10 mouse cellular contexts compared by ENCODE assay signal in genomic region chr4:59546285-59547071, GRCm38 (mm10). TPM values are rescaled to one million over a fixed set of nuclear protein-coding genes. Genes with fewer than 3 reads are reported as not detected.
A peak's percentile ranks its signal among the peaks of the same experiment; 100 is the strongest.
DNase-seq lines count a peak whose midpoint lies in the region; ATAC-seq and TF ChIP-seq lines count a peak whose summit lies in the region.
"Had no signal": no experiment of that assay in that cellular context is flagged by ENCODE, and none has a peak within 500 bp of the region (broad histone marks: within the 10 kb centered on the region; RNA-seq: fewer than 3 reads in every experiment).

No protein-coding gene starts in this region.

- no peak for ATAC-seq in heart, embryonic 13.5 days (ENCODE audit: extremely low read depth, insufficient number of reproducible peaks, low FRiP score, low TSS enrichment)
- ATAC-seq in midbrain, embryonic 11.5 days (ENCODE audit: low FRiP score): no peak
- ATAC-seq in midbrain, postnatal 0 days (ENCODE audit: low FRiP score): no peak
- no peak for ATAC-seq in intestine, postnatal 0 days
- ATAC-seq in stomach, embryonic 15.5 days (ENCODE audit: insufficient read depth, low FRiP score, low read depth): no peak

- H3K27me3 ChIP-seq in heart, embryonic 13.5 days (replicated peaks): no peaks in the 10 kb centered on the region
- H3K27me3 ChIP-seq in midbrain, embryonic 11.5 days (ENCODE audit: control insufficient read depth, insufficient read depth, low read length): 0 out of 2 replicates have a peak, but pooled peaks cover 2% of the 10 kb centered on the region
- H3K27me3 ChIP-seq in midbrain, postnatal 0 days (ENCODE audit: insufficient read depth, low read length): no peaks in the 10 kb centered on the region
- no peaks in the 10 kb centered on the region for H3K27me3 ChIP-seq in intestine, postnatal 0 days (replicated peaks; ENCODE audit: control insufficient read depth, insufficient read depth, low read length)
- no peaks in the 10 kb centered on the region for H3K27me3 ChIP-seq in stomach, embryonic 15.5 days (replicated peaks)

- no peaks in the 10 kb centered on the region for H3K36me3 ChIP-seq in heart, embryonic 13.5 days
- H3K36me3 ChIP-seq in midbrain, embryonic 11.5 days (ENCODE audit: control insufficient read depth, insufficient read depth, low read length): no peaks in the 10 kb centered on the region
- no peaks in the 10 kb centered on the region for H3K36me3 ChIP-seq in midbrain, postnatal 0 days (ENCODE audit: insufficient read depth, low read length)
- H3K36me3 ChIP-seq in intestine, postnatal 0 days (ENCODE audit: control insufficient read depth, insufficient read depth): no peaks in the 10 kb centered on the region
- H3K36me3 ChIP-seq in stomach, embryonic 15.5 days: no peaks in the 10 kb centered on the region
- H3K36me3 ChIP-seq: midbrain, embryonic 12.5 days had no signal

- H3K4me1 ChIP-seq in heart, embryonic 13.5 days: peaks cover 32% of the 10 kb centered on the region
- no peaks in the 10 kb centered on the region for H3K4me1 ChIP-seq in midbrain, embryonic 11.5 days (ENCODE audit: control insufficient read depth, insufficient read depth, low read length)
- peaks cover 6% of the 10 kb centered on the region; the same call in 1 of the 2 replicates for H3K4me1 ChIP-seq in midbrain, postnatal 0 days (ENCODE audit: insufficient read depth, low read length)
- peaks cover 8% of the 10 kb centered on the region; the same call in 1 of the 2 replicates for H3K4me1 ChIP-seq in intestine, postnatal 0 days (replicated peaks; ENCODE audit: control insufficient read depth, insufficient read depth, low read length)
- H3K4me1 ChIP-seq in stomach, embryonic 15.5 days: peaks cover 4% of the 10 kb centered on the region; the same call in 1 of the 2 replicates

- peak overlapping the region; percentile 53; the same call in 1 of the 2 replicates for H3K9ac ChIP-seq in heart, embryonic 13.5 days
- no peak overlapping the region for H3K9ac ChIP-seq in midbrain, embryonic 11.5 days (ENCODE audit: low read length)
- no peak overlapping the region for H3K9ac ChIP-seq in midbrain, postnatal 0 days (replicated peaks; ENCODE audit: low read length, poor library complexity, severe bottlenecking)
- no peak overlapping the region for H3K9ac ChIP-seq in intestine, postnatal 0 days (ENCODE audit: low read depth, low read length)
- no peak overlapping the region for H3K9ac ChIP-seq in stomach, embryonic 15.5 days
- H3K9ac ChIP-seq: midbrain, embryonic 12.5 days had no signal

- no peak overlapping the region for H3K27ac ChIP-seq in heart, embryonic 13.5 days (replicated peaks)
- no peak overlapping the region for H3K27ac ChIP-seq in midbrain, embryonic 11.5 days (ENCODE audit: low read depth, low read length)
- no peak overlapping the region for H3K27ac ChIP-seq in midbrain, postnatal 0 days (ENCODE audit: low read depth, low read length)
- peak overlapping the region; percentile 41; the same call in 1 of the 2 replicates for H3K27ac ChIP-seq in intestine, postnatal 0 days (ENCODE audit: low read depth, low read length)
- H3K27ac ChIP-seq in stomach, embryonic 15.5 days: no peak overlapping the region
- H3K27ac ChIP-seq: midbrain, embryonic 12.5 days had no signal

- DNase-seq in heart, postnatal 14 days: no peak
- DNase-seq in midbrain, embryonic 11.5 days (ENCODE audit: low spot score, missing footprints): peak; percentile 75
- no peak for DNase-seq in midbrain, postnatal 0 days (ENCODE audit: low spot score)
- no peak for DNase-seq in right cerebral cortex, postnatal 36 days (ENCODE audit: low spot score in 2 of 2)
- DNase-seq in embryo, embryonic 10.5 days (ENCODE audit: low spot score): no peak
- DNase-seq: cerebellum, adult 2 months had no signal

- no peak for TF ChIP-seq CTCF in midbrain, postnatal 0 days (IDR thresholded peaks at IDR 0.05)
- TF ChIP-seq CTCF in intestine, postnatal 0 days (IDR thresholded peaks at IDR 0.05; ENCODE audit: low read depth): no peak

- 52% methylated on average over 7 of the region's 7 CpGs for WGBS in heart, embryonic 13.5 days
- 81% methylated on average over 7 of the region's 7 CpGs for WGBS in midbrain, embryonic 11.5 days
- WGBS in midbrain, postnatal 0 days: 68% methylated on average over 7 of the region's 7 CpGs
- 24% methylated on average over 7 of the region's 7 CpGs for WGBS in intestine, postnatal 0 days
- WGBS in stomach, embryonic 15.5 days: 44% methylated on average over 7 of the region's 7 CpGs

- H3K4me2 ChIP-seq in heart, embryonic 13.5 days: peak overlapping the region; percentile 73
- no peak overlapping the region for H3K4me2 ChIP-seq in midbrain, embryonic 11.5 days
- no peak overlapping the region for H3K4me2 ChIP-seq in midbrain, postnatal 0 days (ENCODE audit: low read depth, low read length, poor library complexity, severe bottlenecking)
- peak overlapping the region; percentile 83 for H3K4me2 ChIP-seq in intestine, postnatal 0 days (replicated peaks; ENCODE audit: low read depth)
- peak overlapping the region; percentile 64 for H3K4me2 ChIP-seq in stomach, embryonic 15.5 days

- H3K9me3 ChIP-seq in heart, embryonic 13.5 days: no peaks in the 10 kb centered on the region
- no peaks in the 10 kb centered on the region for H3K9me3 ChIP-seq in midbrain, embryonic 11.5 days (ENCODE audit: control insufficient read depth, low read length)
- no peaks in the 10 kb centered on the region for H3K9me3 ChIP-seq in midbrain, postnatal 0 days (ENCODE audit: low read length)
- no peaks in the 10 kb centered on the region for H3K9me3 ChIP-seq in intestine, postnatal 0 days (ENCODE audit: control insufficient read depth)
- H3K9me3 ChIP-seq in stomach, embryonic 15.5 days: no peaks in the 10 kb centered on the region
- H3K9me3 ChIP-seq: midbrain, embryonic 12.5 days had no signal

- peak overlapping the region; percentile 90 for H3K4me3 ChIP-seq in heart, embryonic 13.5 days
- no peak overlapping the region for H3K4me3 ChIP-seq in midbrain, embryonic 11.5 days (ENCODE audit: low read depth, low read length)
- no peak overlapping the region for H3K4me3 ChIP-seq in midbrain, postnatal 0 days (ENCODE audit: low read depth, low read length)
- H3K4me3 ChIP-seq in intestine, postnatal 0 days (ENCODE audit: low read depth, low read length): peak overlapping the region; percentile 98
- no peak overlapping the region for H3K4me3 ChIP-seq in stomach, embryonic 15.5 days (replicated peaks)
- H3K4me3 ChIP-seq: midbrain, embryonic 12.5 days had no signal

- intact Hi-C loops in heart, postnatal 14 days (cut with DNase I): no loop called here

RNA-seq across cellular contexts. Expression of gene Ptbp3, which starts 2.7 kb away (rescaled TPM):
- 27.1 and 31.0 TPM in 2 replicates for polyA plus RNA-seq in heart, embryonic 13.5 days (2015; fragmentation: Nextera tagmentation; extraction: Ambion mirVana)
- total RNA-seq in heart, postnatal 14 days (2021): 10 to 100 TPM; 44.2 to 46.5 TPM
- 29.6 and 31.1 TPM in 2 replicates for polyA plus RNA-seq in midbrain, embryonic 11.5 days (2014; fragmentation: Nextera tagmentation; extraction: Ambion mirVana)
- total RNA-seq in midbrain, postnatal 0 days (2014; rRNA removed): 32.0 and 35.8 TPM in 2 replicates
- 9.7 and 10.5 TPM in 2 replicates for polyA plus RNA-seq in midbrain, postnatal 0 days (2015; fragmentation: Nextera tagmentation; extraction: Ambion mirVana)
- 65.1 and 67.9 TPM in 2 replicates for polyA plus RNA-seq in intestine, postnatal 0 days (2015; fragmentation: Nextera tagmentation; extraction: Ambion mirVana)
- 50.7 and 55.3 TPM in 2 replicates for polyA plus RNA-seq in stomach, embryonic 15.5 days (2015; fragmentation: Nextera tagmentation; extraction: Ambion mirVana)

RNA-seq across cellular contexts. Expression of gene Hsdl2, which starts 34.9 kb away (rescaled TPM):
- 38.1 and 39.8 TPM in 2 replicates for polyA plus RNA-seq in heart, embryonic 13.5 days (2015; fragmentation: Nextera tagmentation; extraction: Ambion mirVana)
- total RNA-seq in heart, postnatal 14 days (2021): 100 to 1,000 TPM; 247 to 266 TPM
- polyA plus RNA-seq in midbrain, embryonic 11.5 days (2014; fragmentation: Nextera tagmentation; extraction: Ambion mirVana): 30.6 and 34.2 TPM in 2 replicates
- 27.7 and 29.7 TPM in 2 replicates for total RNA-seq in midbrain, postnatal 0 days (2014; rRNA removed)
- 33.0 and 39.4 TPM in 2 replicates for polyA plus RNA-seq in midbrain, postnatal 0 days (2015; fragmentation: Nextera tagmentation; extraction: Ambion mirVana)
- polyA plus RNA-seq in intestine, postnatal 0 days (2015; fragmentation: Nextera tagmentation; extraction: Ambion mirVana): 22.3 and 23.1 TPM in 2 replicates
- polyA plus RNA-seq in stomach, embryonic 15.5 days (2015; fragmentation: Nextera tagmentation; extraction: Ambion mirVana): 21.9 and 23.8 TPM in 2 replicates

Comparison
In these comparisons a context has a peak if more than half of its experiments do, and no peak if none do; other contexts are left out.
1. H3K4me2 ChIP-seq: peak in heart, embryonic 13.5 days (single experiment), intestine, postnatal 0 days (single experiment) and stomach, embryonic 15.5 days (single experiment); none in midbrain, embryonic 11.5 days (single experiment) and midbrain, postnatal 0 days (single experiment).
2. H3K4me3 ChIP-seq: peak in heart, embryonic 13.5 days (single experiment) and intestine, postnatal 0 days (single experiment); none in midbrain, embryonic 11.5 days (single experiment), midbrain, postnatal 0 days (single experiment) and stomach, embryonic 15.5 days (single experiment).